Mouse (Mus musculus): Measurements from ENCODE around the gene Map2k6.

GRCm38 (mm10) chr11:110488301-110488700, 89.4 kb downstream of the Map2k6 start:
- TF ChIP-seq POLR2A (IDR thresholded peaks at IDR 0.05; ENCODE audit: insufficient read depth, low read depth, low read length): no peak
- TF ChIP-seq CTCF (IDR thresholded peaks at IDR 0.05; ENCODE audit: insufficient read depth, low read depth, low read length): no peak
